8 mouse cellular contexts compared by ENCODE assay signal in the genomic region with DNA sequence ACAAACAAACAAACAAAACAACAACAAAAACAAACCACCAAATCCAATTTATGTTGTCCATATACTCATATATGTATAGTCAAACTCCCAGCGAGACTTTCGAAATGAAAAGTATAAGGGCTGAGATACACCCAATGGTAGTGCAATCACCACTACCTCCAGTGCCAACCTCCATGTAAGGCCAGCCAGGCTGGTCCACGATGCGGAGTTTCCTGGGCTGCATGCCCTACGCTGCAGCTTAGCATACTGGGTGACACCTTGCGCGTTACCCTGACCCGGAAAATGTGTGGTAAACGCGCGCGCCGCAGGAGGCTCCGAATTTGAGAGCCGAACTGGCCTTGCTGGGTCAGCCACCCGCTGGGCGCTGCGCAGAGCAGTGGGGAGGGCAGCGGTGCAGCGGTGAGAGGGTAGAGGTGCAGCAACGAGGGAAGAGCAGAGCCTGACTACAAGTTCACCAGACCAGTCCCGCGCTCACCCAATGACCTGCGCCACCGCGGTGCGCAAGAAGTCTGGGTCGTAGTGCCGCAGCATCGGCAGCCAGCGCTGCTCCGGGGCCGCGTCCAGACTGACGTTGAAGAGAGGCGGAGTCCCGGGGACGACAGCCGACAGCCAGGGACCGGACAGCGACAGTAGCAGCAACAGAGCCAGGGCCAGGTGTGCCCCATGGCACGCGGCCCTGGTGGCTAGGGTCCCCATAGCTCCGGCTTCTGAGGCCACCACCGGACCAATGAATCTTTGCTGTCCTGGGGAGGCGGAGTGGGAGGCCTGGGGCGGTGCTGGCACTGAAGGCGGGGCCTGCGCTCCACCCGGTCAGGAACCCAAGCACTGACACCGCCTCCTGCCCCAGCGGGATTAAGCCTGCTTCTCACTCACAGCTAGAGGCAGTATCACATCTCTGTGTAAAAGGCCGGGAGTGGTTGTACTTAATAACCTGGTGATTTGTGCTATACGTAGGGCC. TPM values are rescaled to one million over a fixed set of nuclear protein-coding genes. Genes with fewer than 3 reads are reported as not detected.
DNase-seq lines count a peak whose midpoint lies in the region; ATAC-seq lines count a peak whose summit lies in the region.

A gene (minus strand): TSS at position 734 of the 958 bp plus-strand sequence.

- H3K27ac ChIP-seq in intestine, embryonic 14.5 days (ENCODE audit: low read depth): peak within 1 kb of the TSS; percentile 57; the same call in 1 of the 2 replicates

- intact Hi-C loops in left cerebral cortex, postnatal 14 days (cut with DNase I): no loop called here

- H3K27me3 ChIP-seq in intestine, embryonic 14.5 days (replicated peaks; ENCODE audit: control insufficient read depth, insufficient read depth, low read length): no peaks in the 10 kb centered on the region

- H3K9me3 ChIP-seq in intestine, embryonic 14.5 days (ENCODE audit: control insufficient read depth, low read length): no peaks in the 10 kb centered on the region

- peak within 1 kb of the TSS; percentile 55 for H3K9ac ChIP-seq in intestine, embryonic 14.5 days (ENCODE audit: low read length)

- peak; percentile 92 for ATAC-seq in intestine, embryonic 14.5 days (replicated peaks; ENCODE audit: low FRiP score, low TSS enrichment, low read depth)

- H3K4me1 ChIP-seq in intestine, embryonic 14.5 days (replicated peaks; ENCODE audit: control insufficient read depth, insufficient read depth, low read length): peaks cover 10% of the 10 kb centered on the region

- no peaks in the 10 kb centered on the region for H3K36me3 ChIP-seq in intestine, embryonic 14.5 days (ENCODE audit: control insufficient read depth, insufficient read depth, low read length)

- peak; percentile 78 to 82 for DNase-seq in adrenal gland, adult 18-20 months (ENCODE audit: low spot score in 2 of 2)
- DNase-seq in embryo, embryonic 11 days: peak; percentile 86
- peak; percentile 89 for DNase-seq in gastrocnemius, postnatal 25 days
- DNase-seq in intestine, embryonic 14.5 days (ENCODE audit: low spot score): peak; percentile 90
- peak; percentile 68 to 73 for DNase-seq in left cerebral cortex, postnatal 14 days (ENCODE audit: low spot score in 2 of 2)
- DNase-seq in mesoderm, embryonic 11.5 days (ENCODE audit: low read depth, low spot score): peak; percentile 78
- peak; percentile 73 to 79 for DNase-seq in right cerebral cortex, postnatal 36 days (ENCODE audit: low spot score in 2 of 2)
- peak; percentile 92 for DNase-seq in yolk sac, embryonic 10.5 days (ENCODE audit: low spot score)

- H3K4me3 ChIP-seq in intestine, embryonic 14.5 days (ENCODE audit: low read depth, low read length): peak within 1 kb of the TSS; percentile 73

- peak within 1 kb of the TSS; percentile 91 for H3K4me2 ChIP-seq in intestine, embryonic 14.5 days (ENCODE audit: low read length)

- 3% methylated on average over 54 of the region's 54 CpGs for WGBS in intestine, embryonic 14.5 days

RNA-seq across cellular contexts. Expression of the gene that starts here (rescaled TPM):
- total RNA-seq in adrenal gland, adult 18-20 months (2021): 10 to 100 TPM; 19.0 to 28.7 TPM
- total RNA-seq in gastrocnemius, postnatal 25 days (2021): 10 to 100 TPM in 1 of 2 experiments, 1 to 10 TPM in 1; 5.1 to 10.1 TPM
- polyA plus RNA-seq in intestine, embryonic 14.5 days (2014; fragmentation: Nextera tagmentation; extraction: Ambion mirVana): 22.5 and 23.5 TPM in 2 replicates
- total RNA-seq in left cerebral cortex, postnatal 14 days (2021): 10 to 100 TPM; 26.6 to 30.7 TPM

Comparison
In these comparisons a context has a peak if more than half of its experiments do, and no peak if none do; other contexts are left out.
1. Peak in every context shown above with its lines: DNase-seq, ATAC-seq, H3K4me3 ChIP-seq and H3K27ac ChIP-seq.